Mouse (Mus musculus) brain, embryonic 14.5 days (tissue): ENCODE data around the gene Ctdspl.

Experiments used
- CTCF ChIP-seq: fragments of 200-500 bp; IDR thresholded peaks from 2 replicates; pipeline ENCODE4 v1.5.1; 2012; ENCODE audit warnings: inconsistent platforms, mild to moderate bottlenecking, moderate library complexity, borderline replicate concordance; ENCODE audit not compliant: insufficient read depth, insufficient read length; ENCODE audit errors: extremely low read depth
- POLR2A ChIP-seq: fragments of 200-500 bp; IDR thresholded peaks from 2 replicates; pipeline ENCODE4 v1.6.1; 2012; ENCODE audit warnings: mild to moderate bottlenecking, inconsistent platforms, borderline replicate concordance; ENCODE audit not compliant: poor library complexity, insufficient read depth, insufficient read length, severe bottlenecking; ENCODE audit errors: extremely low read depth

- no peak for TF ChIP-seq POLR2A
- no peak for TF ChIP-seq CTCF
Observed at GRCm38 (mm10) chr9:119034069-119034468, 107.8 kb downstream of the Ctdspl start.
